Mouse (Mus musculus) frontal cortex, postnatal 25 days (tissue): ENCODE results near the gene Chga.

ENCODE experiments used
- DNase-seq, 2 experiments: peaks; one replicate each; pipeline ENCODE4 v3.0.0; 2022; ENCODE audit warnings: low spot score in 2 of 2

The Chga gene

GRCm38 (mm10) chr12:102554721-102555516 lies at the start of gene Chga:
Gene Chga, plus strand, starts transcription at chr12:102554969.
- DNase-seq = peak; percentile 70

- DNase-seq = no peak
Measured at GRCm38 (mm10) chr12:102505131-102505713, 49.5 kb upstream of the Chga start.

DNA sequence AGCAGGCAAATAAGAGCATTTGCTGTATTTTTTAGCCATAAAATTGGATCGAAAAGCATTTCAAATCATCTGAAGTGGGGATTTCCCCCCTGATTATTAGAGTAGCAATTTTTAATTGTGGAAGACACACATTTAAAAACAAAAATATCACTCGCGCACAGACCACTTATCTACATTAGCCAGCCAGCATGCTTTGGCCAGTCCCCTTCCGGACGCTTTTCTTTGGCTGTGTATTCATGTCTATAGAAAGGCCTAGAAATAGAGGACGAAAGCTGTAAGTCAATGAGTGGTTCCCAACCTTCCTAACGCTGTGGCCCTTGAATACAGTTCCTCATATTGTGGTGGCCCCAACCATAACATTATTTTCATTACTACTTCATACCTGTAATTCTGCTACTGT lies 48.8 kb upstream of the Chga start:
- DNase-seq = no peak

GRCm38 (mm10) chr12:102511363-102511762 lies 43.4 kb upstream of the Chga start:
- DNase-seq = no peak

DNA sequence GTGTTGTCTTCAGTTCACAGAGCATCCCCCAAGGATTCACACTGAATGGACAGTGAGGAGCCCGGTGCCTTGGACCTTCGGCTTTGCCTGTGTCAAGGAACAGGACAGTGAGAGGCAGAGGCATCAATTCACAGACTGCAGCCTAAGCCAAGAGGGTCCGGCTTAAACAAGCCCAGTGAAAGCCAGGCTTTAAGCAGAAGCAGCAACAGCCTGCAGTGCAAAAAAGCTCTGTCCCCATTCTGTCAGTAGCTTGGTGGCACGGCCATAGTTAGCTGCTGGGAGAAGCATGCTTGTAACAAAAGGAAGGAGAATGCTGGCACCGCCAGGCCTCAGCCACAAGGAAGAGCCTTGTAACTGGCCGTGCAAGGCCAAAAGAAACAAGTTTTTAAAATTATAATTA lies 40.6 kb upstream of the Chga start:
- no peak for DNase-seq

DNA sequence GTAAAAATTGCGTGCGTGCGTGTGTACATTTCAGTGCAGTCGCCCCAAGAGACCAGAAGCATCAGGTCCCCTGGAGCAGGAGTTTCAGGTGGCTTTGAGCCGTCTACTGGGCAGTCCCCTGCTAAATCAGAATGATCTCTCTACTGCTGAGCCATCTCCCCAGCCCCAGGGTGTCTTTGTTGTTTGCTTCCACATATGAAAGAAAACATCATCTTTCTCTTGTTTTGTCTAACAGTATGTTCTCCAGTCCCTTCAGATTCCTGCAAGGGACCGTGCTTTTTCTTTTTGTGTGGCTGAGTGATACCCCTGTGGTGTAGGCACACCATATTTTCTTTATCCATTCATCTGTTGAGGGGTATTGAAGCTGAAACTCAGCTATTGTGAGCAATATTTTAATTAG lies 40.0 kb upstream of the Chga start:
- no peak for DNase-seq

GRCm38 (mm10) chr12:102516151-102516550 lies 38.6 kb upstream of the Chga start:
- DNase-seq = no peak

- no peak for DNase-seq
Measured at GRCm38 (mm10) chr12:102517647-102518046, 37.1 kb upstream of the Chga start.

- DNase-seq = no peak
Measured at GRCm38 (mm10) chr12:102519929-102520720, 34.6 kb upstream of the Chga start.

DNA sequence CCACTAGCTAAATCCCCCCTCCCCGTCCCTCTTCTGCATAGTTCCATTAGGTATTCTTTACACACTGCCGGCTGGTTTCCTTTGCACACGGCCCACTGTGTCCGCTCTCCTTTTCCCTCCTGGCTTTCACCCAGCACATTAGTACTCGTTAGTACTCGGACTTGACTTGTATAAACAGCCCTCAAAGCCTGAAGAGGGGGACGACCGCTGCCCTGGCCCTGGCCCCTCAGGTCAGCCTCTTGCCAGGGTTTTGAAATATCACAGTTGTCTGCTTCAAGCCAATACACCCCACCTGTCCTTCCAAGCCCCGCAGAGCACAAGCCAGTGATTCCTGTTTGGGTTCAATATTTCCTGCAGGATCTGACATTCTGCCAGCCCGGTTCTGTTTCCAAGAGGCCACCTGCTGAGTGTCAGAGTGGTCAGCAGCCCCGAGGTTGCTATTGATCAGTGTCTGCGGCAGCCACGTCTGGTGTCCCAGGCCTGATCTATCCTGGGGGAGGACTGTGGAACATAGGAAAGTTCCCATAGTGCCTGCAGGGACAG lies 32.9 kb upstream of the Chga start:
- no peak for DNase-seq

- no peak for DNase-seq
Measured at GRCm38 (mm10) chr12:102524216-102524615, 30.6 kb upstream of the Chga start.

GRCm38 (mm10) chr12:102524760-102525159 lies 30.0 kb upstream of the Chga start:
- no peak for DNase-seq

GRCm38 (mm10) chr12:102527989-102528388 lies 26.8 kb upstream of the Chga start:
- DNase-seq = no peak

DNA sequence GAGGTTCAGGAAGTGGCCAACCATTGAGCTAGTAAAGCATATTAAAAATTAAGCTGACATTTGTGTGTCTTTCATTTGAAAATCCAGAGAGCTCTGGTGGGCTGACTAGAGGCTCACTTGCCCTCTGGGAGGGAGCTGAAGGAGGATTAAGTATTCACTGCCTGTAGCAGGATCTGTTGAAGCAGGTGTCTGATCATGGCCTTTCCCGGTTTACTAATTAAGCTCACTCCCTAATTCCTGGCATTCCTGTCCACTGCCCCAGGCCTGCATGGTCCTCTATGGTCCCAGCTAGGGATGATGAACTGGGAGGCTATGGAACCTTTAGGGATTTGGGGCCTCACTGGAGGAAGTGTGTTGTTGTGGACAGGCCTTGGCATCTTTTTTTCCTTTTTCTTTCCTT lies 19.0 kb upstream of the Chga start:
- DNase-seq = no peak

DNA sequence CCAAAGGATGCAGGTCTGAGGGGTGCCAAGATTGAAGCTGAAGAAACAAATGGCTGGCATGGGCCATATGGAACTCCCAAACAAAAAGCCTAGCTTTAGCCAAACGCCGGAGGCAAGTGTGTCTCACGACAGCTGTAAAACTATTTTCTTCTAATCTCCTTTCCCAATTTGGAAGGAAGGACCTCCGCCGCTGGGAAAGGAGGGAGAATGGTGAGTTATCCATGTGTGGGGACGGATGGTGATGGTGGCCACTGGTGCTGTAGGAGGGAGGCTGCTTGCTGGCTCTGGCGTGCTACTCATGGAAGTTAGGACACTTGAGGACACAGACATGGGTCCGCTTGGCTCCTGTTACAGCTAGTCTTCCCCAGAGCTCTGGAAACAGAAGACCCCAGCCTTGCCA lies 14.5 kb upstream of the Chga start:
- DNase-seq = no peak

DNA sequence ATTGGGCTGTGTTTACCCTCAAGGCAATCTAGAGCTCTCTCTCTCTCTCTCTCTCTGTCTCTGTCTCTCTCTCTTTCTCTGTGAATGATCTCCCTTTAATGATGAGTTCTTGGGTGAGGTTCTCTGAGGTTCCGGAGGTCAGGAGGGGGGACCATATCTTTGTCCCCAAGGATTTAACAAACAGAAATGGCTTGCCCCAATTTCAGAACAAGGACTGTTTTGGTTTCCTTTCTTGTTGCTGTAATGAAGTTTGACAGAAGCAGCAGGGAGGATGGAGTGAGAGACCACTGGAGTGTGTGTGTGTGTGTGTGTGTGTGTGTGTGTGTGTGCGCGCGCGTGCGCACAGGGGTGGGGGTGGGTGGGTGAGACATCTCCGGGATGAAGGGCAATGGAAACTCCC lies 13.6 kb upstream of the Chga start:
- no peak for DNase-seq

DNA sequence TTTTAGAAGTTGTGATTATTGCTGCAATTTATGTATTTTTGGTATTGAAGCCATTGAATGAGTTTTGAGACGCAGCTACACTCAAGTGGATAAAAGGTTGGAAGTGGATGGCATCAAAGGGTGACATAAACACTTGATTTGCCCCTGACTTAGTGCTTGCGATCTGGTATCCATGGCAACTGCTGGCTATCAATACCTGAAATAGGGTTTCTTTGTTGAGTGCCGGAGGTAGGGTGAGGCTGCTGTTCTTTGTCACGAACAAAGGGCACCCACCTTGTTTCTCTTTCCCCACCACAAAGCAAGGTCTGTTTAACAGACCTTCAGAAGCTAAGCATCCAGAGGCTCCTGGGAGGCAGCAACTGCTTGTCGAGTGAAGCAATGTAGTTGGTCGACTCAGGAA lies 9.6 kb upstream of the Chga start:
- DNase-seq = no peak

GRCm38 (mm10) chr12:102550529-102550928 lies 4.2 kb upstream of the Chga start:
- no peak for DNase-seq

DNA sequence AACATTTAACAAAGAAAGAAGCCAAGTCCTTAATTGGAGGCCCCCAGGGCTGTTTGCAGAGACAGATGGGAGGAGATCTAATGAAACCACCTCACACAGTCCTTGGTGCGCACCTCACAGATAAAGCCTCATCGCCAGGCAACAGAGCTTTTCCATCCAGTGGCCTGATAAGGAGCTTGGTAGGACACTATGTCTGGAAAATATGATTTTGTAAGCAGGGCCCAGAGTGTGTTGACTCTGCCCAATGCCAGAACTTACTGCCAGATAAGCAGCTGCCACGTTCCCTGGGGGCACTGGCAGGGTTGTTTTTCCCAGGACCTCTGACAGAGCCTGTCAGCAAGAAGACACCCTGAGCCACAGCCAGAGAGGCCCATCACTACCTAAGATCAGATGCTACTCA lies 3.6 kb upstream of the Chga start:
- DNase-seq = no peak

DNA sequence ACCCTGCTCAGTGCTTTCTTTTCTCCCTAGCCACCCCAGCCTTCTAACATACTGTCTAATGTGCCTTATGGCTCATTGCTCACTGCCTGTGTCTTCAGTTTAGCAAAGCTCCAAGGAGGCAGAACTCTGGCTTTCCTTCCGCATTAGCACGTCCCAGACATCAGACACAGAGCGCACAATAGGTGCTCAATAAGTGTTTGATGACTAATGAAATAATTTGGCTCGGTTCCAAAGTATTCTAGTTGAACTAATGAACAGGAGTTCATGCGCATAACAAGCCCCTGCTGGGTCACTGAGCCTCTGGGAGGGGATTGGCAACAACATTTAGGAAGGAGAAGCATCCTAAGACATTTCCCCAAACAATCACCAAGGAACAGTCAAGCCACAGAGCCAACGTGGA lies 2.8 kb upstream of the Chga start:
- no peak for DNase-seq

DNA sequence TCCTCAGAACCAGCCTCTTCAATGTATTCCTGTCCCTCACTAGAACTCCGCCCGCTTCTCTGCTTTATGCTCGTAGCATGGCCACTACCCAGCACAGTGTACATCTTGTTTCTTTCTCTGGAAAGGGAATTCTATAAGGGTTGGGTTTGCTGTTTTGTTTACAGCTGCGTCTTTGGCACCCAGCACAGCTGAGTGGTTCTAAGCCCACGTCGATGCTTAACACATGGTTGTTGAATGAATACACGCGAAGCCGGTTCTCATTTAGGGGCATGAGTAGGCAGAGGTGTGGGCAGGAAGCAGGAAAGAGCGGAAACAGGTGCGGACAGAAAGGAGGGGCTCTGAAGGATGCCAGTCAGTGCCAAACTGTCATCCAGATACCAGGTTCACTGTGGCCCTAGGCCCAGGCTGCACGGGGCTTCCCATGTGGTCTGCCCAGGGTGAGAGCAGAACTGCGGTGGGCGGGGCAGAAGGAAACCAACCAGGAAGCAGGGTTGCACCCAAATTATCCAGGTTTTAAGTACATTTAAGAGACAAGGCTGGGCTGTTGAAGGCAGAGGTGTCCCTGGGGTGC lies 979 bp upstream of the Chga start:
- DNase-seq = no peak

GRCm38 (mm10) chr12:102555850-102556249 lies 1.1 kb downstream of the Chga start:
- DNase-seq = no peak
